Mouse (Mus musculus): ENCODE measurements around the gene Gm10842. TPM values are rescaled to one million over a fixed set of nuclear protein-coding genes. Genes with fewer than 3 reads are reported as not detected.

The Gm10842 gene
- total RNA-seq, 2 experiments from 2014 or later: not detected

GRCm38 (mm10) chr11:105153068-105153833 lies 6.6 kb downstream of the Gm10842 start:
- peak; percentile 81 for DNase-seq

GRCm38 (mm10) chr11:105155915-105156314 lies 9.2 kb downstream of the Gm10842 start:
- no peak for DNase-seq

GRCm38 (mm10) chr11:105156748-105157267 lies 10.1 kb downstream of the Gm10842 start:
- peak; percentile 25 for DNase-seq

- DNase-seq: no peak
These were observed 11.4 kb downstream of the Gm10842 start for GRCm38 (mm10) chr11:105158047-105158446.

- no peak for DNase-seq
These were observed 13.1 kb downstream of the Gm10842 start for GRCm38 (mm10) chr11:105159673-105160360.

GRCm38 (mm10) chr11:105161411-105161810 lies 14.7 kb downstream of the Gm10842 start:
- no peak for DNase-seq

- DNase-seq: no peak
These were observed 18.1 kb downstream of the Gm10842 start for GRCm38 (mm10) chr11:105164516-105165510.

GRCm38 (mm10) chr11:105166780-105167179 lies 20.1 kb downstream of the Gm10842 start:
- no peak for DNase-seq

- DNase-seq: no peak
These were observed 31.8 kb downstream of the Gm10842 start, which contains the start of gene Tlk2 for GRCm38 (mm10) chr11:105178516-105178915. Gene Tlk2, plus strand, starts transcription at chr11:105178807.

- no peak for DNase-seq
These were observed 32.8 kb downstream of the Gm10842 start for GRCm38 (mm10) chr11:105179523-105179922.

GRCm38 (mm10) chr11:105180471-105181091 lies 33.9 kb downstream of the Gm10842 start:
- DNase-seq: peak; percentile 53

GRCm38 (mm10) chr11:105181126-105181637 lies 34.5 kb downstream of the Gm10842 start:
- DNase-seq: peak; percentile 97

- DNase-seq: peak; percentile 62
These were observed 35.2 kb downstream of the Gm10842 start for GRCm38 (mm10) chr11:105181689-105182460.

GRCm38 (mm10) chr11:105182461-105182855 lies 35.8 kb downstream of the Gm10842 start:
- DNase-seq: no peak

- DNase-seq: no peak
These were observed 38.0 kb downstream of the Gm10842 start for GRCm38 (mm10) chr11:105184678-105185077.

GRCm38 (mm10) chr11:105192186-105192585 lies 45.5 kb downstream of the Gm10842 start:
- DNase-seq: no peak

Data from heart, postnatal 4 days (tissue).